14 mouse cellular contexts compared by ENCODE assay signal in the genomic region with DNA sequence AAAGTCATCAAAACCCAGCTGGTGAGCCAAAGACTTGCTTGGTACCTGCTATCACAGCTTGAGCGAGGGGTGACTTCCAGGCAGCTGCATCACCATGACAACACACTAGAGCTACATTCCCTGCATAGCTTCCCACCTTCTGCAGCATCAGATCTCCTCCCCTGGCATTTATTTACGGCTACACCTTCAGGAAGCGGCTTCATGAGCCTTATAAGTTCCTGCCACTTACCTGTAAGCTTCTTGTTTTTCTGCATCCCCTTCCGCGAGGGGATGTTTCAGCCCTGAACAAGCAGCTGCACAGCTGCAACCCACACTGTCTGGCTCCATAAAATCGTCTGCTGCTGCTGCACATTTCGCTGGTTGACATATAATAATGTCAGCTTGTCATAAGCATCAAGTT. TPM values are rescaled to one million over a fixed set of nuclear protein-coding genes. Genes with fewer than 3 reads are reported as not detected.
DNase-seq lines count a peak whose midpoint lies in the region; ATAC-seq and TF ChIP-seq lines count a peak whose summit lies in the region.
"Had no signal": no experiment of that assay in that cellular context is flagged by ENCODE, and none has a peak within 500 bp of the region (broad histone marks: within the 10 kb centered on the region; RNA-seq: fewer than 3 reads in every experiment).

No protein-coding gene starts in this region.

- no peak for DNase-seq in midbrain, embryonic 10.5 days (ENCODE audit: low spot score)
- DNase-seq in embryo, embryonic 11 days = peak; percentile 44
- DNase-seq in hindbrain, embryonic 14.5 days (ENCODE audit: low spot score) = peak; percentile 51
- peak; percentile 69 for DNase-seq in thymus, postnatal 0 days (ENCODE audit: low spot score)
- DNase-seq in heart, adult 2 months = no peak
- no peak for DNase-seq in lung, adult 2 months
- DNase-seq in frontal cortex, postnatal 36 days (ENCODE audit: low spot score in 2 of 2) = no peak
- DNase-seq: gastrocnemius, postnatal 14 days had no signal

- no peaks in the 10 kb centered on the region for H3K36me3 ChIP-seq in midbrain, embryonic 13.5 days
- no peaks in the 10 kb centered on the region for H3K36me3 ChIP-seq in midbrain, embryonic 10.5 days
- H3K36me3 ChIP-seq in hindbrain, embryonic 14.5 days (replicated peaks; ENCODE audit: control insufficient read depth, insufficient read depth) = no peaks in the 10 kb centered on the region
- no peaks in the 10 kb centered on the region for H3K36me3 ChIP-seq in heart, adult 2 months (ENCODE audit: control insufficient read depth, insufficient read depth, low read length)
- H3K36me3 ChIP-seq: embryonic facial prominence, embryonic 13.5 days had no signal

- no peaks in the 10 kb centered on the region for H3K27me3 ChIP-seq in midbrain, embryonic 13.5 days
- H3K27me3 ChIP-seq in midbrain, embryonic 10.5 days (ENCODE audit: low read depth, poor library complexity, severe bottlenecking) = no peaks in the 10 kb centered on the region
- no peaks in the 10 kb centered on the region for H3K27me3 ChIP-seq in hindbrain, embryonic 14.5 days (ENCODE audit: control insufficient read depth, insufficient read depth, low read length)
- no peaks in the 10 kb centered on the region for H3K27me3 ChIP-seq in heart, adult 2 months (ENCODE audit: control insufficient read depth, insufficient read depth, low read length)
- H3K27me3 ChIP-seq: embryonic facial prominence, embryonic 13.5 days had no signal

- H3K4me2 ChIP-seq in midbrain, embryonic 13.5 days (replicated peaks) = no peak overlapping the region
- peak overlapping the region; percentile 24 for H3K4me2 ChIP-seq in hindbrain, embryonic 14.5 days (replicated peaks)
- H3K4me2 ChIP-seq: embryonic facial prominence, embryonic 13.5 days had no signal

- no peak for TF ChIP-seq EP300 in heart, adult 2 months (IDR thresholded peaks at IDR 0.05; ENCODE audit: insufficient read depth, low read depth, low read length)

- peak; percentile 76 for ATAC-seq in midbrain, embryonic 13.5 days
- peak; percentile 72 for ATAC-seq in hindbrain, embryonic 14.5 days (ENCODE audit: low FRiP score)

- H3K9ac ChIP-seq in midbrain, embryonic 13.5 days (replicated peaks) = no peak overlapping the region
- no peak overlapping the region for H3K9ac ChIP-seq in hindbrain, embryonic 14.5 days
- H3K9ac ChIP-seq in heart, adult 2 months (ENCODE audit: low read depth, low read length) = no peak overlapping the region
- H3K9ac ChIP-seq: embryonic facial prominence, embryonic 13.5 days had no signal

- no peaks in the 10 kb centered on the region for H3K79me2 ChIP-seq in heart, adult 2 months (replicated peaks; ENCODE audit: control insufficient read depth, insufficient read depth, low read length)

- H3K4me3 ChIP-seq in midbrain, embryonic 13.5 days (replicated peaks) = no peak overlapping the region
- no peak overlapping the region for H3K4me3 ChIP-seq in midbrain, embryonic 10.5 days
- H3K4me3 ChIP-seq in hindbrain, embryonic 14.5 days (replicated peaks; ENCODE audit: low read length) = no peak overlapping the region
- no peak overlapping the region for H3K4me3 ChIP-seq in heart, adult 2 months
- H3K4me3 ChIP-seq in lung, adult 2 months (replicated peaks; ENCODE audit: extremely low read depth, low read depth, low read length) = no peak overlapping the region
- H3K4me3 ChIP-seq: embryonic facial prominence, embryonic 13.5 days; myocyte had no signal

- H3K9me3 ChIP-seq in midbrain, embryonic 13.5 days = no peaks in the 10 kb centered on the region
- no peaks in the 10 kb centered on the region for H3K9me3 ChIP-seq in midbrain, embryonic 10.5 days (replicated peaks)
- H3K9me3 ChIP-seq in hindbrain, embryonic 14.5 days (ENCODE audit: control insufficient read depth, low read length) = no peaks in the 10 kb centered on the region
- H3K9me3 ChIP-seq: embryonic facial prominence, embryonic 13.5 days had no signal

- peaks cover 30% of the 10 kb centered on the region for H3K4me1 ChIP-seq in midbrain, embryonic 13.5 days (replicated peaks)
- peaks cover 32% of the 10 kb centered on the region for H3K4me1 ChIP-seq in midbrain, embryonic 10.5 days
- H3K4me1 ChIP-seq in hindbrain, embryonic 14.5 days (replicated peaks; ENCODE audit: control insufficient read depth, insufficient read depth, low read length) = peaks cover 7% of the 10 kb centered on the region; the same call in 1 of the 2 replicates
- H3K4me1 ChIP-seq in heart, adult 2 months (ENCODE audit: control insufficient read depth, insufficient read depth, low read length) = no peaks in the 10 kb centered on the region
- no peaks in the 10 kb centered on the region for H3K4me1 ChIP-seq in lung, adult 2 months (ENCODE audit: control insufficient read depth, insufficient read depth, low read length)

- H3K27ac ChIP-seq in midbrain, embryonic 13.5 days = peak overlapping the region; percentile 31; the same call in 1 of the 2 replicates
- H3K27ac ChIP-seq in midbrain, embryonic 10.5 days (replicated peaks) = no peak overlapping the region
- H3K27ac ChIP-seq in hindbrain, embryonic 14.5 days = peak overlapping the region; percentile 16; the same call in 1 of the 2 replicates
- no peak overlapping the region for H3K27ac ChIP-seq in heart, adult 2 months
- H3K27ac ChIP-seq: embryonic facial prominence, embryonic 13.5 days had no signal

- TF ChIP-seq POLR2A in heart, adult 2 months (IDR thresholded peaks at IDR 0.05; ENCODE audit: insufficient read depth, low read depth, low read length) = no peak
- no peak for TF ChIP-seq POLR2A in lung, adult 2 months (IDR thresholded peaks at IDR 0.05; ENCODE audit: borderline replicate concordance, extremely low read depth, low read depth, low read length)

- no peak for TF ChIP-seq CTCF in heart, adult 2 months (IDR thresholded peaks at IDR 0.05)
- TF ChIP-seq CTCF in lung, adult 2 months (IDR thresholded peaks at IDR 0.05; ENCODE audit: insufficient read depth, low read length) = no peak

- intact Hi-C loops in heart, adult 2 months (cut with DNase I) = no loop called here

- WGBS in midbrain, embryonic 13.5 days = 34% methylated on average over 7 of the region's 7 CpGs
- WGBS in midbrain, embryonic 10.5 days = 42% methylated on average over 7 of the region's 7 CpGs
- WGBS in hindbrain, embryonic 14.5 days = 36% methylated on average over 7 of the region's 7 CpGs
- WGBS in heart, adult 2 months = 54% methylated on average over 7 of the region's 7 CpGs
- WGBS in lung, adult 2 months = 43% methylated on average over 7 of the region's 7 CpGs

RNA-seq across cellular contexts. Expression of gene Insl5, which starts 14.8 kb away (rescaled TPM):
- 0.24 TPM in 1 of 2 replicates, not detected in the other for polyA plus RNA-seq in midbrain, embryonic 13.5 days (2015; fragmentation: Nextera tagmentation; extraction: Ambion mirVana)
- 0.23 and 0.41 TPM in 2 replicates for polyA plus RNA-seq in midbrain, embryonic 10.5 days (2016; fragmentation: Nextera tagmentation; extraction: Ambion mirVana)
- polyA plus RNA-seq in hindbrain, embryonic 14.5 days (2014; fragmentation: Nextera tagmentation; extraction: Ambion mirVana) = 0.51 TPM in 1 of 2 replicates, not detected in the other
- 13.6 and 17.9 TPM in 2 replicates for polyA plus RNA-seq in thymus, postnatal 0 days (2015; fragmentation: Nextera tagmentation; extraction: Ambion mirVana)
- not detected for total RNA-seq in heart, adult 2 months (2021)
- not detected in 2 replicates for polyA plus RNA-seq in heart, adult 2 months (2012; rRNA removed)
- 0.57 TPM in 1 of 2 replicates, not detected in the other for polyA plus RNA-seq in lung, adult 2 months (2012; rRNA removed)
- total RNA-seq: ES-E14; gastrocnemius, postnatal 14 days; hematopoietic stem cell, adult 5-6 weeks had no signal
- polyA plus RNA-seq: embryonic facial prominence, embryonic 13.5 days; lung, embryonic 16.5 days; myocyte had no signal

RNA-seq across cellular contexts. Expression of gene Tctex1d1, which starts 33.4 kb away (rescaled TPM):
- 0.41 and 0.74 TPM in 2 replicates for polyA plus RNA-seq in midbrain, embryonic 13.5 days (2015; fragmentation: Nextera tagmentation; extraction: Ambion mirVana)
- polyA plus RNA-seq in midbrain, embryonic 10.5 days (2016; fragmentation: Nextera tagmentation; extraction: Ambion mirVana) = 0.19 and 0.38 TPM in 2 replicates
- 3.7 and 4.5 TPM in 2 replicates for polyA plus RNA-seq in hindbrain, embryonic 14.5 days (2014; fragmentation: Nextera tagmentation; extraction: Ambion mirVana)
- polyA plus RNA-seq in thymus, postnatal 0 days (2015; fragmentation: Nextera tagmentation; extraction: Ambion mirVana) = 52.0 and 62.1 TPM in 2 replicates
- not detected for total RNA-seq in heart, adult 2 months (2021)
- 0.20 TPM in 1 of 2 replicates, not detected in the other for polyA plus RNA-seq in heart, adult 2 months (2012; rRNA removed)
- not detected in 2 replicates for polyA plus RNA-seq in lung, adult 2 months (2012; rRNA removed)
- total RNA-seq: ES-E14; gastrocnemius, postnatal 14 days; hematopoietic stem cell, adult 5-6 weeks had no signal
- polyA plus RNA-seq: myocyte had no signal

Comparison
In these comparisons a context has a peak if more than half of its experiments do, and no peak if none do; other contexts are left out.
1. H3K27ac ChIP-seq: peak in midbrain, embryonic 13.5 days (single experiment) and hindbrain, embryonic 14.5 days (single experiment); none in midbrain, embryonic 10.5 days (single experiment) and heart, adult 2 months (single experiment).
2. DNase-seq: peak in embryo, embryonic 11 days (single experiment), hindbrain, embryonic 14.5 days (single experiment) and thymus, postnatal 0 days (single experiment); none in midbrain, embryonic 10.5 days (single experiment), heart, adult 2 months (0 of 2), lung, adult 2 months (single experiment) and frontal cortex, postnatal 36 days (0 of 2).